Mouse (Mus musculus) activated CD4-positive, CD25-positive, alpha-beta regulatory T cell, adult 4 months (primary cell): Measurements from ENCODE around the gene Arhgap31. TPM values are rescaled to one million over a fixed set of nuclear protein-coding genes. Genes with fewer than 3 reads are reported as not detected.
"Not testable (repeated sequence)": the region's sequence is repeated elsewhere in the genome, so short reads cannot be mapped to it uniquely, and the experiment has no call there.

Experiments
- ATAC-seq: one replicate; pipeline ENCODE4 v1.8.0; 2017
- polyA plus RNA-seq, 2 experiments: library from polyadenylated mRNA; unstranded; fragments of 100-300 nt; shearing (Covaris generic); gene quantifications; one replicate each; pipeline ENCODE4 v1.2.1; 2017

Gene Arhgap31
- polyA plus RNA-seq, 2 experiments from 2014 or later: 19.6 to 19.9 TPM

DNA sequence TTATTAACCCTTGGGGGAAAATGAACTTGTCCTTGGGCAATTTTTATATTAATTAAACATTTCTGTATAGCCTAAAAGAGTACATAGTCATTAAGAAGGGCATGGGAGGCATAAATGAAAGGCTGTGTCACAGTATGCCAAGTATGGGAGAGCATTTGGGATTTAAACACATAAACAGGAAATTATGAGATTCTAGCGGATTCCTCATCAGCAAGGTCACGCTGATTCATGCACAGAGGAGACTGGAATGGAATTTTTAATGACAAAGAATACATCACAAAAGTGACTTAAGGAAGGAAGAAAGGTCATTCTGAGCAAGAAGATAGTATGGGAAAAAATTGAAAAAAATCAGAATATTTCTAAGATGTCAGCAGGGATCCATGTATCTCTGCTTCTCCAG, 31.8 kb downstream of the Arhgap31 start:
- ATAC-seq: no peak

DNA sequence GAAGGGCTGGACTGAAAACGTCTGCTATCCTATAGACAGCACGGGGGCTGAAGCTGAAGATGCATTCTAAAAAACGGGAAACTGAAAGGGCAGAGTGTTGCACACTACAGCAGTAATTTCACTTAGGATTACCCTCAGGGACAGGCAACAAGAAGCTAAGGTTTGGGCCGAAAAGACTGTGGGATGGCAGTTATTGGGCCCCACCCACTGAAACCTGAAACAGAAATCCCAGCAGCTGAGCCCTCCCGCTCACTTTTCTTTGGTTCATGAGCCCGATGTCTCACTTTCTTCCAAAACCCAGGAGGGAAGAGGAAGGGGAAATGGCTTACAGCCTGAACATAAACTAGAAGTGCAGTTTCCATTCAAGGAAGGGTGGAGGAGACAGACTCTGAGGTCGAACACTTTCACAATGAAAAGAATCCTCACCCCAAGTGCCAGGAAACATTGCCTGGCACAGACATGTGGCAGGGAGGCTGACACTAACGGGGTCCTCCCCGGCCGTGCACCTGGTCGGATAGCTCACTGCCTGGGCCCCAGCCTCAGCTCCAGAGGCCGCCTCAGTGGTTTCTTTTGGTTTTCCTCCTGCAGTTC, 33.5 kb downstream of the Arhgap31 start:
- peak; percentile 23 for ATAC-seq

- ATAC-seq: peak; percentile 86
These were observed 34.2 kb downstream of the Arhgap31 start for GRCm38 (mm10) chr16:38678853-38679252.

GRCm38 (mm10) chr16:38677941-38678340, 35.1 kb downstream of the Arhgap31 start:
- ATAC-seq: not testable (repeated sequence)

GRCm38 (mm10) chr16:38677171-38677570, 35.9 kb downstream of the Arhgap31 start:
- ATAC-seq: no peak

GRCm38 (mm10) chr16:38676647-38677046, 36.4 kb downstream of the Arhgap31 start:
- no peak for ATAC-seq

- no peak for ATAC-seq
These were observed 37.3 kb downstream of the Arhgap31 start for GRCm38 (mm10) chr16:38675600-38676335.

GRCm38 (mm10) chr16:38674891-38675290, 38.2 kb downstream of the Arhgap31 start:
- no peak for ATAC-seq

GRCm38 (mm10) chr16:38673511-38673910, 39.6 kb downstream of the Arhgap31 start:
- ATAC-seq: no peak

- no peak for ATAC-seq
These were observed 40.1 kb downstream of the Arhgap31 start for GRCm38 (mm10) chr16:38672947-38673346.

DNA sequence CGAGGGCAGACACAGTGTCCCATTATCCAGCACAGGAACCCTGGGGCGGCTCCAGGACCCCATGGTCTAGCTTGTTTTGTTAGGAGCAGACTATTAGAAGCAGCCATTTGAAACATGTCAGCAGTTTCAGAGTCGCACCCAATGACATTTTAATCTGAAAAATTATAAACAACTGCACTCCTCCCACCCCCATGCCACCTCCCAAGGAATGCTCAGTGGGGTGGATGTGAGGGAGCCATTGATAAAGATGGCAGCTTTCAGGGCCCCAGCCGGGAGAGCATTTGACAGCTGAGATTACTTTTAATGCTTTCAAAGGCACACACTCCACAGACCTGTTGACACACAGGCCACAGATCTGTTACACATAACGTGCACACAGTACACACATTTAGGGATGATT, 40.7 kb downstream of the Arhgap31 start:
- ATAC-seq: no peak

DNA sequence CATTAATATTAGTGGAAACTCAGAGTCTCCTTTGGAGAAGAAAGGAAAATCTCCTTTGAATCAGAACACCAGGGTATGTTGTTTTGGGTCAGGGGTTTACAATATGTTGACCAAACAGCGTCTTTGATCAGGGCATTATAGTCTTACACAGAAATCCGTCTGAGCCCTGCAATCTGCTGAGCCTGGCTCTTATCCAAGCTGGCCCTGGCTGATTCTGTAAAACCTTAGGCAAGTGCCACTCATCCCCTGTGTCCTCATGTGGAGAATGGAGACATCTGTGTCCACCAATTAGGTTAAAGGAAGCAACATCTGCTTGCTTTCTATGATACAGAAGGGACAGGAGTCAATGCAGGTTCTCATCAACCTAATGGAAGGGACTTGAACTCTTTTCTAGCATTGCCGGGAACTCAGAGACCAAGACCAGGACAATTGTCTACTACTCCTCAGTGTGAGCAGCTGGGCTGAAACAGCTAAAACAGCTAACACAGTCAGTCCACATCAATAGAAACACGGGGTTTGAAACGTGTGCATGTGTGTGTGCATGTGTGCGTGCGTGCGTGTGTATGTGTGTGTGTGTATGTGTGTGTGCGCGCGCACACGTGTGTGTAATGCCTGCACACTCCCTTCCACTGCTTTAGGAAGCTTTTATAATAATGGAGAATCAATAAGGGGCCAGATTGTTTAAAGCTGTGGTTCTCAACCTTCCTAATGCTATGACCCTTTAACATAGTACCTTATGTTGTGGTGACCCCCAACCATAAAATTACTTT, 42.3 kb downstream of the Arhgap31 start:
- ATAC-seq: no peak

DNA sequence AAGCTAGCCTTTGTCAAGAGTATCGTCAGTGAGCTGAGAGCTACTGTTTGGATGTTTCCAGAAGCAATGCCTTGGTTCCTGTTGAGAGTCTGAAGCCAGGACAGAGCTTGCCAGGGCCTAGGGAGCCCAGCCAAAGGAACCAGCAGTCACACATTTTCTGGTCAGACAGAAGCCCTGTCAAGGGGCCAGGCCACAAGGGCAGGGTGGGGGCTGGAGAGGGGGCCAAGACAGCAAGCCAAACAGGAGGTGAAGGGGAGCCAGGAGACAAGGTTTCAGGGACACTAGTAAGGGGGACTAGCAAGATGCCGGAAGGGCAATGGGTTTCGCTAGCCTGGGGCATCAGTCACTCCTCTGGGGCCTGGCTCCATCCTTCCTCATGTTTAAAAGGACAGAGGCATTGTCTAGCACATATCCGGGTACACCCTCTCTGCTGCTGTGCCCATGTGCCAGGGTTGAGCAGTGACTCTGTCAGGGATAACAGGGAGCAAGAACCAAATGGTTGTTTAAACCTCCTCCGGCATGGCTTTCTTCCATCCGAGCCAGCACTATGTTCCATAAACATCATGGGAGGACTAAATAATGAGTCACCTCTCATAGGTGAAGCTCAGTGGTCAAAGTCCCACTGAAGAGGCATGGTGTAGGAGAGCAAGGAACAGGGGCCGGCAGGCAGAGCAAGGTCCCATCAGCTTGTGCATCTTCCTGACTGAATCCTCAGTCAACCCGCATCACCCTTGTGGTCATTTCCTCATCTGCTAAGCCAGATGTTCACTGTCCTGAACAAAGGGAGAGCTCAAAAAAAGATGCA, 44.0 kb downstream of the Arhgap31 start:
- no peak for ATAC-seq

GRCm38 (mm10) chr16:38666523-38666922, 46.6 kb downstream of the Arhgap31 start:
- ATAC-seq: no peak

- no peak for ATAC-seq
These were observed 47.1 kb downstream of the Arhgap31 start for GRCm38 (mm10) chr16:38666016-38666415.

GRCm38 (mm10) chr16:38662575-38662974, 50.5 kb downstream of the Arhgap31 start:
- no peak for ATAC-seq

DNA sequence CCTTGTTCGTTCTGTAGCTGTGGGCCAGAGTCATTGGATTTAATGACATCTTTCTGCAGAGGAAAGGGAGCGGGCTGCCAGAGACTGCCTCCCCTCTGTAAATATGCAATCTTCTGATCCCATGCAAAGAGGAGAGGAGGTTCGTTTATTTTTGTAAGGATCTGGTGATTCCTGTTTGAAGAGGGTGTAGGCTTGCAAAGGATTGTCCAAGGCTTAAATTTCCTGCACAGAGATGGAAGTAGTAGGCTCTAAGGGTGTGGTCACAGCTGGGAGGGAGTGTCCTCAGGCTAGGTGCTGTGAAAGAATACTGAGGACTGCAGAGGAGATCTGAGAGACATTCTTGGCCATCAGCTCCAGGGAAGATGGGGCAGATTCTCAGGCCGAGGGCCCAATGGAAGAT, 58.8 kb downstream of the Arhgap31 start:
- no peak for ATAC-seq

DNA sequence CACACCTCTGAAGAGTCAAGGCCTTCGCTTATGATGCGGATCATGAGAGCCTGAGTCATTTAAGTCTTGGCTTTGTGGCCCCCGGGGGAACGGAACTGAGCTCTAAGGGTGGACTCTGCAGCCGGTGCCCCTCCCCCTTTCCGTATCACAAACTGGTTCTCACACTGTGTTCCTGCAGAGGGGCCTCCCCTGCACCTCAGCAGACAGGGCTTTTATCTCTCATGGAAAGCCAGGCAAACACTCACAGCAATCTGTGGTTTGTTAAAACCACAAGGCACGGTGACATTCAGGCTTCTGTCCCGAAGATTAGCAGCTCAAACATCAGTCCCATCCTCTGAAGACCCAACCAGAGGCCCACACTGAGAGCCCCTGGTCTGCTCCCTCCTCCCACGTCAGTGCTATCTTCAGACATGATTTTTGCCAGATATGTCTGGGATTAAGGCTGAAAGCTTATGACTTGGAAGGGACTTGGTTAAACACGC, 59.6 kb downstream of the Arhgap31 start:
- peak; percentile 89 for ATAC-seq

DNA sequence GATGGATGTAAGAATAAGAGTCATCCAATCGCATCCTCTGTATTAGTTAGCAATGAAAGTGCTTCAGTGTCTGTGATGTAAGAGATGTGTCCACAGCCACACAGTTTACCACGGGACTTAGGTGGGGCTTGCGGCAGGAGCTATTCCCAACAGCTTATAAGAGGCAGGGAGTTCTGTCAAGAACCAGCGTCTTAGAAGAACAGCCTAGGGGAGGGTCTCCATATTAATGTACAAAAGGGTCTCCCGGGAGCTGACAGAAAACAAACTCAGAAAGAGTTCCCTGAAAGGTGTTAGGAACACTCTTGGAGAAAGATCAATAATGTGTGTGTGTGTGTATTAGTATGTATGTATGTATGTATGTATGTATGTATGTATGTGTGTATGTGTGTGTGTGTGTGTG, 60.4 kb downstream of the Arhgap31 start:
- no peak for ATAC-seq

GRCm38 (mm10) chr16:38651721-38652231, 61.3 kb downstream of the Arhgap31 start:
- ATAC-seq: no peak

GRCm38 (mm10) chr16:38651306-38651705, 61.8 kb downstream of the Arhgap31 start:
- ATAC-seq: no peak

- ATAC-seq: no peak
These were observed 63.6 kb downstream of the Arhgap31 start for GRCm38 (mm10) chr16:38649431-38649827.
